Mouse (Mus musculus): ENCODE measurements at regions not wholly inside any gene's neighbourhood (a gene's known extent, or its start where the extent isn't known, plus 50 kb on each side); places are given as distances from the start of the nearest gene placed in this dataset.

DNA sequence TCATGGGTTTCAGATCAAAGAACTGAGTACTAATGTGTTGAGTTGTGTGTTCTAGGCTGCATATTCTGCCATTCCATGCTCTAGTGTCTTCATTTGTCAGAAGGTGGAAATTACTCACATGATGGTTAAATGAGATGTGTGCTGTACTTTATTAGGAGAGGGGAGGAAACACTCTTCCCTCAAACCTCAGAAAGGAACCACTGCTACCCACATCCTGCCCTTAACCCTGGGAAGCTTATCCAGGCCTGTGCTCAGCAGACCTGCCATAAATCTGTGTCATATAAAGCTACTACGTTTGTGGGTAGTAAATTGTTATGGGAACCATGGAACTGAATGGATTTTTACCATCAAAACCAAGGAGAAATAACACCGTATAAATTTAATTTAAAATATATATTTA is 166.7 kb upstream of the Bmp2 start:
- TF ChIP-seq CTCF (IDR thresholded peaks at IDR 0.05; ENCODE audit: extremely low read depth, insufficient read depth, low read length) (no peak), POLR2A (IDR thresholded peaks at IDR 0.05; ENCODE audit: extremely low read depth, insufficient read depth, low read length) (no peak)
